Mouse (Mus musculus): ENCODE results near the gene Tnks2.

DNA sequence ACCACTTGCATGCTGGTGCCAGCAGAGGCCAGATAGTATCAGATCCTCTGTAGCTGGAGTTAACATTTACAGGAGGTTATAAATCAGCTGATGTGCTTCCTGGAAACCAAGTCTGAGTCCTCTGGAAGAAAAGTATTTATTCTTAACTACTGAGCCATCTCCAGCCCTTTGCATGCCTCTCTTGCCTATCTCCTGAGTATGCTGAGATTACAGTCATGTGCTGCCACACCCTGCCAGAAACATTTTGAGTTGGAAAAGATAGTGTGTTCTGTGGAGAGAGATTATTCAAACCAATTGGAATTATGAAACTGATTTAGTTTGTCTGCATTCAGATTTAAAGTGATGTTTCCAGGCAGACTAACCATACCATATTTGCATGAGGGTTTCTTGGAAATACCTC, 43.3 kb downstream of the Tnks2 start:
- TF ChIP-seq RCOR1 (conservative IDR thresholded peaks at IDR 0.05; ENCODE audit: low read depth, low read length) = no peak
- TF ChIP-seq ZKSCAN1 (IDR thresholded peaks at IDR 0.05; ENCODE audit: borderline replicate concordance, low read depth, low read length) = no peak
